Mouse (Mus musculus): ENCODE measurements around the gene Tmem132c.
"Not testable (repeated sequence)": the region's sequence is repeated elsewhere in the genome, so short reads cannot be mapped to it uniquely, and the experiment has no call there.

Tmem132c gene

DNA sequence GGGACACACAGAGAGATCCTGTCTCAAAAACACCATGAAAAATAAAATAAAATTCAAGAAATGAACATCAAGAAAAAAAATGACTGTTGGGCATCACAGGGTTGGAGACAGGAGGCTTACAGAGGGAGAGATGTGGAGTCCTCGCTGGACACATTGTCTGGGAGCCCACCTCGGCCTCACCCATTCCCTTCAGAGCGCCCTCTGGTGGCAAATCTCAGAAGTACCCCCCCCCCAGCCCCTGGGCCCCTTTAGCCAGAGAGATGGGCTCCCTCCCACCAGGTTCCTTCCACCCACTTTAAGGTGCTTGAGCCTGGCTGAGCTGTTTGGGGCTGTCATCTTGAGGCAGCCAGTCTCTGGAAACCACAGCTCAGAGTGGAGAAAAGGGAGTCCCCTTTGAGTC, 99.5 kb downstream of the Tmem132c start:
- no peak for DNase-seq (ENCODE audit: low read depth, low spot score)

GRCm38 (mm10) chr5:127344721-127345120, 103.1 kb downstream of the Tmem132c start:
- DNase-seq (ENCODE audit: low read depth, low spot score) = no peak

- no peak for DNase-seq (ENCODE audit: low read depth, low spot score)
Measured at GRCm38 (mm10) chr5:127346364-127346763, 104.8 kb downstream of the Tmem132c start.

DNA sequence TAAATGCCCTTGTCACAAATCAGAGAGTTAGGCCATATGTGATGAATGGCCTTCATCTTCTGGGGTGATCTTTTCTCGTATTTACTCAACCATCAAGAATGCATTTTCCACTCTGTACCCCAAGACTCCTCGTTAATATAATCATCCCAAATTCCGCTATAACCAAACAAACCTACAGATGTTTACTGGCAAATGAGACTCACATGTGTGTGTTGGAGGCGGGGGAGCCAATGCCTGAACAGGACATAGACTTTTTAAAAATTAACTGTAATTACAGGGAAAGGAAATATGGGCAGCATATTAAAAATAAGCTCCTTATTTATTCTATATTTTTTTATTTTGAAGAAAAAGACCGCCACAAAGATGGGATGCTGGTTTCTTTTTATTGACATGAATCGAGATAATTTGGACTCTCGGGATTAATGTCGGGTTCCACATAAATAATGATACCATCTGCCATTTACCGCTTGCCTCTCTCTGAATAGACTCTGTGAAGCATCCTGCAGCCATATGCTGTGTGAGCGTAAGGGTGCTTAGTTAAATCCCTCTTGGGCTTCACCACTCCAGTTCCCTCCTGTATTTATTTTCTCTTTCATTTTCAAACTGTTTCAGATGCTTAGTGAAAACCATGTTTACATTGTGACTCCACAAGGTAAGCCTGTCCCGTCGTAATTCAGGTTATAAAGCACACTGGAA, 105.6 kb downstream of the Tmem132c start:
- no peak for DNase-seq (ENCODE audit: low read depth, low spot score)

DNA sequence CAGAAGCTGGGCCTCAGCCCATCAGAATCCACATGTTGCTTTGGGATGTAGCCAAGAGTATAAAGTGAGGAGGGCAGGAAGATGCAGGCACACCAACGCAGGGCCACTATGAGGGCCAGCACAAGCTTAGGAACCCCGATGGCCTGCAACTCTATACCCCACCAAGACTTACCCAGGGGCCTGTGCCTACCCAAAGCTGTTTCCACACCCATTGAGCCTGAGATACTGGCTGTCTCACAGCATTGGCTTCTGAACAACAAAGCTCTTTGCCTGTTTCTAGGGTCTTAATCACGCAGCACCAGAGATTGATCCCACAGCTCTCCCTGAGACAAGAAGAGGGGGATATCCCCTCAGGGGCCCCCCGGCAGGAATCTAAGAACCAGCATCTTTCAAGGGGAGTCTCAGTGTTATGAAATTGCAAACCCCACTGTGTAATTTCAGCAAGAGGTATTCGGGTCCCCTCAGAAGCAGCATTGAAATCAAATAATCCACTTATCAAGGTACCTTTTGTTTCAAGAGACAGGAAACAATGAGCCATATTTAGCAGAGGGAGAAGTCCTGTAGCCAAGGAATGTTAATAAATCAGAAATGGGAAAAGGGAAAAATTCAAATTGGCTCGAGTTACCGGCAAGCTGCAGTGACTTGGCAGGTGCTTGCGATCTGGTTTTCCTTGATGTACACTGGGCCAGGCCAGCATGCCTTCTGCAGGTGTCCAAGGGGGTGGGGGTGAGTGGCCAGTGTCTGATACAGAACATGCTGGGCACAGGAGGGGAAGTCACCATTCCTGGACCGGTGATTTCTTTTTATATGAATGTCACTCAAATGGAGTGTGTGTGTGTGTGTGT, 107.8 kb downstream of the Tmem132c start:
- DNase-seq (ENCODE audit: low read depth, low spot score) = no peak

DNA sequence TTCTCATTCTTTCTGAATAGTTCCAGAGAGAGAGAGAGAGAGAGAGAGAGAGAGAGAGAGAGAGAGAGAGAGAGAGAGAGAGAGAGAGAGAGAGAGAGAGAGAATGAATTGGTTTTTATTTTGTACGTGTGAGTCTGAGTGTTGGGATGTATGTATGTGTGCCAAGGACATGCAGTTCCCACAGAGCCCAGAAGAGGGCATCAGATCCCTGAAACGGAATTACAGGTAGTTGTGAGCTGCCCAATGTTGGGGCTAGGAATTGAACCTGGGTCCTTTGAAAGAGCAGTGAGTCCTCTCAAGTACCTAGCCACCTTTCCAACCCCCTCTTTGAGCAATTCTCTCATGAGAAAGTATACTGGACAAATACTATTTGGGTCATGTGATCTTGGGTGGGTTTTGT, 111.4 kb downstream of the Tmem132c start:
- DNase-seq (ENCODE audit: low read depth, low spot score) = no peak

- no peak for DNase-seq (ENCODE audit: low read depth, low spot score)
Measured at GRCm38 (mm10) chr5:127355836-127356235, 114.2 kb downstream of the Tmem132c start.

GRCm38 (mm10) chr5:127357878-127358277, 116.3 kb downstream of the Tmem132c start:
- DNase-seq (ENCODE audit: low read depth, low spot score) = not testable (repeated sequence)

DNA sequence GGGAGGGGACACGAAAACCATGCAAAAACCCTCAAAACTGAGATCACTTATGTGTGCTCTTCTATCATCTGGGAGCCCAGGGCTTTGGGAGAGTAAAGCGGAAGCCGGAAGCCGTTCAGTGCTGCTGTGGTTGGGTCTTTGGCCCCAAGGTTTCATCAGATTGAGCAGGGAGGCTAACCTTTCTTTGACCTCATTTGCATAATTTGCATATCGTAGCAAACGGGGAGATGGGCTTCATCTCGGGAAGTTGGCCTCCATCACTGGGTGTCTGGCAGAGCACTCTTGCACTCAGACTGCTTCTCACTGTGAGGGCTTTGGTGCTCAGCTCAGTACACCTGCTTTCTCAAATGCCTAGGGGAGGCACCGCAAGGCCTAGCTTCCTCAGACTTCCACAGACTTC, 119.5 kb downstream of the Tmem132c start:
- no peak for DNase-seq (ENCODE audit: low read depth, low spot score)

DNA sequence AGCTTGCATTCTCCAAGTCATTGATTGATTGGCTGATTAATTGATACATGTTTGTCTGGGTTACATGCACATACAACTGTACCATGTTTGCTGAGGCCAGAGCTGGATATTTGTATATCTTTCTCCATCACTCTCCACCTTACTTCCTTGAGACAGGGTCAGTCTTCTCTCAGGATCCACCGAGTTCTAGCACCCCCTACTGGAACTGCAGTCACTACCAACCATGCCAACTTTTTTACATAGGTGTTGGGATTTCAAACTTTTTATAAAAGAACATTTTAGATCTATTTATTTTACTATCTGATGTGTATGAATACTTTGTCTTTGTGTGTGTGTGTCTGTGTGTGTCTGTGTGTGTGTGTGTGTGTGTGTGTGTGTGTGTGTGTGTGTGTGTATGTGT, 123.5 kb downstream of the Tmem132c start:
- no peak for DNase-seq (ENCODE audit: low read depth, low spot score)

DNA sequence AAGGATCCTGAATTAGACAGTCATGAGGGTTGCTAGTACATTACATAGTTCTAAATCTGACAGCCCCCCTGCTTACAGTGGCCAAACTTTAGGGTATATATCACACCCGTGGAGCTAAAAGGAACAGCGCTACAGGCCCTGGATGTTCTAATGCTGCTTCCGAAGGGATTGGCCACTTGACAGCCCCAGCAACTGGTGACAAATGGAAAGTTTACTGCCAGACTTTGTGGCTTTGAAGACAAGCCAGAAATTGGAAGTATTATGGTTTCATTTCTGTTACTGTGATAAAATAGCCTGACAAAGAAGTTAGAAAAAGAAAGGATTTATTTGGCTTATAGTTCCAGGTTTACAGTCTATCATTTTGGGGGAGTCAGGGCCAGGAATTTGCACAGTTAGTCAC, 126.6 kb downstream of the Tmem132c start:
- DNase-seq (ENCODE audit: low read depth, low spot score) = no peak

DNA sequence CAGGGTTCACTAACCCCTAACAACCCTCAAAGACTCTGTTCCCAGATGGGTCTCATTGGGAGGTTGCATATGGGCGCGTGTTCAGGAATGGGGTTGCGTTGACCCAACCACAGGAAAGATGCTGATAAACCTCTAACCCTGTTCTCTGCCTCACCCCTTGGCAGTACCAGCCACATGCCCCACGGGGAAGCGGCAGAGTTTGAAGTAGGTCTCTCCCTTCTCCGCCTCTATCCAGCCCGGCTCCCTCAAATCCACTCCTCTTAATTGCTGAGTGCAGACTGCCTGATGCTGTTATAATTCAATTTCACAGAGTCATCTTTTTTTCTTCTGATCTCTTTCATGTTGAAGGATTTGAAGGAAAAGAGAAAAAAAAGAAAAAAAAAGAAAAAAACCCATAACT, 128.2 kb downstream of the Tmem132c start:
- DNase-seq (ENCODE audit: low read depth, low spot score) = no peak

DNA sequence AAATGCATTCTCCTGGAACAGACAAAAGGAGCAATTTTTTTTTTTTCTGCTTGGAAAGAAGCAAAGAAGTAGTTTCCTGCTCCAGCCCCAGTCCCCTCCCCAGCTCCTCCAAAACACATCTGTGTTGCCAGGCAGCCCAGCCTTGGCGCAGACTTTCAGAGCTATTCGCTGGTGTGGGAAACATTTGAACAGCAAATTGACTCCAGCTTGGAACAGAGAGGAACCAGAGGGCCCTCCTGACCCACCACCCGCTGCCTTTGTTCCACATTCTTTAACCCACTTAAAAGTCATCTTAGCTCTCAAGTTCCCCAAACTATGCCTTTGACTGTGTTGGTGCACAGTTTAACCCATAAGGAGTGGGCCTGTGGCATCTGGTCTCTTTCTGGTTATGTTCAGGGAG, 128.9 kb downstream of the Tmem132c start:
- DNase-seq (ENCODE audit: low read depth, low spot score) = no peak

GRCm38 (mm10) chr5:127374251-127374650, 132.6 kb downstream of the Tmem132c start:
- DNase-seq (ENCODE audit: low read depth, low spot score) = no peak

- no peak for DNase-seq (ENCODE audit: low read depth, low spot score)
Measured at GRCm38 (mm10) chr5:127375654-127376053, 134.0 kb downstream of the Tmem132c start.

GRCm38 (mm10) chr5:127378521-127378920, 136.9 kb downstream of the Tmem132c start:
- no peak for DNase-seq (ENCODE audit: low read depth, low spot score)

DNA sequence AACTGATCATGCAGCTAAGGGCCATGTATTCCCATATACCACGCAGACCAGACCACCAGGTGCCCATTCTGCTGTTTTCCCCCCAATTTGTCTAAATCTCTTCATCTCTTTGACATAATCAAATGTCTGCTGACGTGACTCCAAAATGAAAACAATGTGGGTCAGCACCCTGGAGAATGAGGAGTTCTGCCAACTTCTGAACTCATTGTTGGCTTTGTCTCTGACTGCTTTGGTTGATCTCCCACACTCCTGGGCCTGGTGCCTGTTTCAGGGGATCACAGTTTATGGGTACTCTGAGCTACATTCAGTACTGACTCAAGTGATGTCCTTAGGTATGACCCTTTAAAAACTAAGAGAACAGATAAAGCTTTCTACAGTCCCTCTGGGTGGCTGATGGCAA, 137.7 kb downstream of the Tmem132c start:
- no peak for DNase-seq (ENCODE audit: low read depth, low spot score)

DNA sequence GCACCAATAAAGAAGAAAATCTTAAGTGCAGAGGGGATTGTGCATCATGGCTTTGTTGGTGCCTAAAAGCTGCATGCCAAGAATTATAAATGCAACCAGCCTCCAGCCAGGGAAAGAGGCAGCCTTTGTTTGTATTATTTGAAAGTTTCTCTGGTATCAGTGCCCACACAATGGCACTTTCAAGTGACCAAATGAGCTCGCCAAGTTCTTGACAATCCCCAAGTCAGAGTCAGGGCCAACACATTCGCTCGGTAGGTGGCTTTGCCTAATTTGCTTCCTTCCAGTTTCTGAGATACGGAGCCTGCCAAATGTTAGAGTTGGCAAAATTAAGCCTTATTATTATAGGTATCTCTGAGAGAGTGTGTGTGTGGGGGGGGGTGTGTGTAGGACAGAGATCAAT, 139.6 kb downstream of the Tmem132c start:
- DNase-seq (ENCODE audit: low read depth, low spot score) = no peak

DNA sequence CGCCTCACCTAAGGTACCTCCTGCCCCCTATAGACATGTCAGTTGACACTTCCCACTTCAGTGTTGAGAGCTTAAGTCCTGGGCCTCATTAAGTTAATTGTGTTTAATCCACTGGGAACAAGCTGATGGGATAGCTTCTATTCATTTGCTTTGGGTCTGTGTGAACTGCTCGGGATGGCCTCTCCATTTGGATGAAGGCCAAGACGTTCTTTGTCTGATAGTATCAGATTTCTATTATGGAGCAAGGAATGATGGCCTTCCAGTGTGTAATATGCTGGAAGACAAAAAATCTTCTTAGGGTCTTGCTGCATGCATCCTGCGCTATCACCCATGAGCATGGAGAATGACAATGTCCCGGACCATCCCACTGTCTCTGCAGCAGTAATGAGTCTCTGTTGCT, 141.0 kb downstream of the Tmem132c start:
- no peak for DNase-seq (ENCODE audit: low read depth, low spot score)

DNA sequence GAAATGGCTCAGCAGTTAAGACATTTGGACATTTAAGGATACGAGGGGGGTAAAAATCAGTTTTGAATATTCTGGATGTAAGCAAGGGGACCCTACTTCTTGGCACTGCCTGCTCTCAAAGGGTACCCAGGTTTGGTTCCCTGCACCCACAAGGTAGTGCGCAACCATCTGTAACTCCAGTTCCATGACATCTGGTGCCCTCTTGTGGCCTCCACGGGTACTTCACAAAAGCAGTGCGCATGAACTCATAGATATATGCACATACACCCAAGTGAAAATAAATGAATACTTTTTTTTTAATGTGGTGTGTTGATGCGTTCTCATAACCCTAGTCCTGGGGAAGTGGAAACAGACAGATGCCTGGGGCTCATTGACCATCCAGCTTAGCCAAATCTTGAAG, 149.6 kb downstream of the Tmem132c start:
- no peak for DNase-seq (ENCODE audit: low read depth, low spot score)

DNA sequence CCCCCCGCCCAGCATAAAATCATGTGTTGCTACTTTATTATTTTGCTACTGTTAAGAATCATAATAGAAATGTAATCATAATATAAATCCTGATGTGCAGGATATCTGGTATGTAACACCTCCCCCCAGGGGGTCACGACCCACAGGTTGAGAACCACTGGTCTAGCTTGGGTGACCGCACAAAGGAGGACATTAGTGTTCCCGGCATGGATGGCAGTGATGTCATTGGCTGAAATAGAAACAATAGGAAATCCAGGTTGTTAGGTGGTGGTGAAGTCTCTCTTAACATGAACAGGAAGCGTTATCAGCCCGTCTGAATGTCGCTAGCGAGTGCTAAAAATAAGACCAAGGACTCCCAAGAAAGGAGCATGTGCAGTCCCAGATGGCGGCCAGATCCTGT, 155.3 kb downstream of the Tmem132c start:
- DNase-seq (ENCODE audit: low read depth, low spot score) = no peak

GRCm38 (mm10) chr5:127398010-127398409, 156.4 kb downstream of the Tmem132c start:
- DNase-seq (ENCODE audit: low read depth, low spot score) = no peak

GRCm38 (mm10) chr5:127405391-127406000, 163.9 kb downstream of the Tmem132c start:
- DNase-seq (ENCODE audit: low read depth, low spot score) = no peak

Measured in c-Kit-negative CD71-positive TER-119-positive erythroid progenitor cells, embryonic 14.5 days (primary cell).